Mouse (Mus musculus) ES-E14 (cell line): Measurements from ENCODE around the gene Nek6.

ENCODE experiments used
- CHD2 ChIP-seq: IDR thresholded peaks from 2 replicates; pipeline ENCODE4 v1.6.1; 2014; ENCODE audit warnings: mild to moderate bottlenecking, low read depth, low read length, inconsistent platforms
- HCFC1 ChIP-seq: IDR thresholded peaks from 2 replicates; pipeline ENCODE4 v1.6.1; 2012; ENCODE audit warnings: low read length, inconsistent platforms, borderline replicate concordance; ENCODE audit not compliant: insufficient read depth
- MAFK ChIP-seq: IDR thresholded peaks from 2 replicates; pipeline ENCODE4 v1.6.1; 2014; ENCODE audit warnings: mild to moderate bottlenecking, low read depth, low read length, inconsistent platforms; ENCODE audit not compliant: insufficient read depth
- ZC3H11A ChIP-seq: IDR thresholded peaks from 2 replicates; pipeline ENCODE4 v1.6.1; 2012; ENCODE audit warnings: low read depth, mild to moderate bottlenecking, inconsistent platforms, low read length, borderline replicate concordance
- ZNF384 ChIP-seq: IDR thresholded peaks from 2 replicates; pipeline ENCODE4 v1.6.1; 2012; ENCODE audit warnings: low read depth, low read length, inconsistent platforms

GRCm38 (mm10) chr2:38507181-38507580 lies 4.3 kb upstream of the Nek6 start:
- no peak for TF ChIP-seq HCFC1
- TF ChIP-seq MAFK = no peak
- no peak for TF ChIP-seq CHD2
- no peak for TF ChIP-seq ZC3H11A
- no peak for TF ChIP-seq ZNF384
